Mouse (Mus musculus): Measurements from ENCODE around the gene Capns2. TPM values are rescaled to one million over a fixed set of nuclear protein-coding genes. Genes with fewer than 3 reads are reported as not detected.
A peak's percentile ranks its signal among the peaks of the same experiment; 100 is the strongest.

Gene Capns2
- 0.14 and 0.35 TPM in 2 replicates for polyA plus RNA-seq (2015; fragmentation: Nextera tagmentation; extraction: Ambion mirVana)

DNA sequence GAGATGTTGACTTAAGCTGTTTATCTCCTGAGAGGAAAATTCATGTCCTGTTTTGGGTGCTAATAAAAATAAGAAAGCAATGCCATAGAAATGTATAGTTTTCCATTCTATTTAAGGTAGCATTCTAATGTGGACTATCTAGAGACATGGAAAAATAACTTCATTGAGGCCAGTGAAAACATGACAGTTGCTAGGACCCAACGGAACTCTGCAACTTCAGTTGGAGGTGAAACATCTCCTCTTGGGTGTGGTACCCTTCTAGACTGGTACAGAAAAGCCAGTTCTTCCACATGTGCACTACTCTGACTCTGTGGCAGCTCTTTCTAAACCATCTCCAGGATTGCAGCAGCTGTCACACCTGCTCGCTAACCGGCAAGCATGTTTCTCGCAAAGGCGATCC is at the start of gene Capns2:
TSS of gene Capns2 (plus strand) at position 301 of the 400 bp plus-strand sequence.
- Histone ChIP-seq H3K4me1 (ENCODE audit: control insufficient read depth, insufficient read depth, low read length) (no peaks in the 10 kb centered on the region), H3K4me3 (ENCODE audit: low read length) (no peak within 1 kb of the TSS), H3K9ac (ENCODE audit: low read length) (no peak within 1 kb of the TSS), H3K36me3 (ENCODE audit: control insufficient read depth, insufficient read depth) (no peaks in the 10 kb centered on the region), H3K9me3 (replicated peaks; ENCODE audit: control insufficient read depth, low read length) (no peaks in the 10 kb centered on the region), H3K4me2 (ENCODE audit: low read depth, low read length) (no peak within 1 kb of the TSS), H3K27ac (ENCODE audit: low read length) (no peak within 1 kb of the TSS), H3K27me3 (ENCODE audit: control insufficient read depth, insufficient read depth, low read length) (no peaks in the 10 kb centered on the region)
- WGBS, result 82% methylated on average over 5 of the region's 5 CpGs
- no peak for ATAC-seq (replicated peaks; ENCODE audit: extremely low read depth, insufficient read depth, low FRiP score)

GRCm38 (mm10) chr8:92853188-92853983 is 47.8 kb upstream of the Capns2 start:
- ATAC-seq (replicated peaks; ENCODE audit: extremely low read depth, insufficient read depth, low FRiP score), result no peak

DNA sequence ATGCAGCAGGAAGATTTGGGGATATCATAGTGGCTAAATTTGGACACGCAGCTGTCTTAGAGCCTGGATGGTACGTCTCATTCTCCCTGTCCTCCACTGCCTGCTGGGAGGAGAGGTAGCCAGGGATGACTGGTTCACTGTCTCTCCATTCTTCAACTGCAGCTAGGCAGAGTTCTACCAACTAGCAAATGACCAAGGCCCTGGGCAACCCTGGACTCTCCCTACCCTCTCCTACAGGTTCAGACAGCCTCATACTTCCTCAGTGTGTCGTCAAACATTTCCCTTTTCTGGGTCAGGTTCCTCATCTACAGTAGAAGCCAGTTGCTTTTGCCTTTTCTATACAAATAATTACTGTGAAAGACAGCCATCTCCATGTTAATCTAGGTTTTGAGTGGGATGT is 46.5 kb upstream of the Capns2 start:
- peaks cover 4% of the 10 kb centered on the region; the same call in 1 of the 2 replicates for H3K9me3 ChIP-seq (replicated peaks; ENCODE audit: control insufficient read depth, low read length)
- ATAC-seq (replicated peaks; ENCODE audit: extremely low read depth, insufficient read depth, low FRiP score), result no peak
- H3K9ac ChIP-seq (ENCODE audit: low read length), result no peak overlapping the region
- no peak overlapping the region for H3K27ac ChIP-seq (ENCODE audit: low read length)
- H3K4me3 ChIP-seq (ENCODE audit: low read length), result peak overlapping the region; percentile 63; the same call in 1 of the 2 replicates
- H3K4me2 ChIP-seq (ENCODE audit: low read depth, low read length), result peak overlapping the region; percentile 84
- H3K36me3 ChIP-seq (ENCODE audit: control insufficient read depth, insufficient read depth), result no peaks in the 10 kb centered on the region
- peaks cover 13% of the 10 kb centered on the region for H3K4me1 ChIP-seq (ENCODE audit: control insufficient read depth, insufficient read depth, low read length)
- peaks cover 10% of the 10 kb centered on the region for H3K27me3 ChIP-seq (ENCODE audit: control insufficient read depth, insufficient read depth, low read length)
- 79% methylated on average over 3 of the region's 3 CpGs for WGBS

More at GRCm38 (mm10) chr8:92853188-92853983, 47.8 kb upstream of the Capns2 start:
- H3K27me3 ChIP-seq (ENCODE audit: control insufficient read depth, insufficient read depth, low read length), result peaks cover 10% of the 10 kb centered on the region
- H3K36me3 ChIP-seq (ENCODE audit: control insufficient read depth, insufficient read depth), result no peaks in the 10 kb centered on the region
- H3K9ac ChIP-seq (ENCODE audit: low read length), result no peak overlapping the region
- peaks cover 4% of the 10 kb centered on the region; the same call in 1 of the 2 replicates for H3K9me3 ChIP-seq (replicated peaks; ENCODE audit: control insufficient read depth, low read length)
- H3K4me2 ChIP-seq (ENCODE audit: low read depth, low read length), result no peak overlapping the region
- H3K27ac ChIP-seq (ENCODE audit: low read length), result no peak overlapping the region
- H3K4me3 ChIP-seq (ENCODE audit: low read length), result no peak overlapping the region
- peaks cover 13% of the 10 kb centered on the region for H3K4me1 ChIP-seq (ENCODE audit: control insufficient read depth, insufficient read depth, low read length)
- WGBS, result 60% methylated on average over 18 of the region's 18 CpGs

DNA sequence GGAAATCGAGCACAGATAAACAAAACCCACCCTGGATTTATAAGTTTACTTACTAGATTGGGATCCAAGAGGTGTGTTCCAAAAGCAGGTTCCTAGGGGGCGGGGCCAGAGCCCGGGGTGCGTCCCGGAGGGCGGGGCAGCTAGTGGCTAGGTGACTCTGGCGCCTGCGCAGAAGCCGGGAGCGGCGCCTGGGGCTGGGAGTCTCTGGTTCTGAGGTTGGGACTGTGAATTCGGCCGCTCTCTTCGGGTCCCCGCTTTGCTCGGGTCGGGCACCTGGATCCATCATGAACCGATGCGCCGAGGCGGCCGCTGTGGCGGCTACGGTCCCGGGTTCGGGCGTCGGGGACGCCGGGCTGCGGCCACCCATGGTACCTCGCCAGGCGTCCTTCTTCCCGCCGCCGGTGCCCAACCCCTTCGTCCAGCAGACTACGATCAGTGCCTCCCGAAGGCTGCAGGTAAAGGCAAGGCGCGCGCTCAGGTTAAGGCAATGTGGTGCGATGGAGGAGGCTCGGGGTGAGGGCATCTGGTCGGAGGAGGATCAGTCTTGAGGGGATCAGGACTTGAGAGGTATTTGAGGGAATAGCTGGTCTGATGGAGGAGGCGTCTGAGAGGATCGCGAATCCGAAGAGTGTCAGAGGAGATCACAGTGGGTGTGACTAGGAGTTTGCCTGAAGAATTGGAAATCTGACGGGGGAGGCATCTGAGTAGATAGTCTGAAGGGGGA is 45.9 kb upstream of the Capns2 start, which contains the start of gene Lpcat2:
TSS of gene Lpcat2 (plus strand) at position 169 of the 724 bp plus-strand sequence.
- 0 out of 2 replicates have a peak, but pooled peaks have one; percentile 39 for ATAC-seq (replicated peaks; ENCODE audit: extremely low read depth, insufficient read depth, low FRiP score)
- WGBS, result under 1% methylated on average over 50 of the region's 50 CpGs
- peak within 1 kb of the TSS; percentile 75 for H3K9ac ChIP-seq (ENCODE audit: low read length)
- H3K4me3 ChIP-seq (ENCODE audit: low read length), result peak within 1 kb of the TSS; percentile 63
- peak within 1 kb of the TSS; percentile 84 for H3K4me2 ChIP-seq (ENCODE audit: low read depth, low read length)
- H3K4me1 ChIP-seq (ENCODE audit: control insufficient read depth, insufficient read depth, low read length), result peaks cover 10% of the 10 kb centered on the region
- H3K9me3 ChIP-seq (replicated peaks; ENCODE audit: control insufficient read depth, low read length), result peaks cover 4% of the 10 kb centered on the region; the same call in 1 of the 2 replicates
- H3K27ac ChIP-seq (ENCODE audit: low read length), result no peak within 1 kb of the TSS; the same call in 1 of the 2 replicates
- no peaks in the 10 kb centered on the region for H3K36me3 ChIP-seq (ENCODE audit: control insufficient read depth, insufficient read depth)
- peaks cover 10% of the 10 kb centered on the region for H3K27me3 ChIP-seq (ENCODE audit: control insufficient read depth, insufficient read depth, low read length)

- Histone ChIP-seq H3K9me3 (replicated peaks; ENCODE audit: control insufficient read depth, low read length) (peaks cover 4% of the 10 kb centered on the region; the same call in 1 of the 2 replicates), H3K27me3 (ENCODE audit: control insufficient read depth, insufficient read depth, low read length) (peaks cover 10% of the 10 kb centered on the region), H3K9ac (ENCODE audit: low read length) (no peak overlapping the region), H3K4me1 (ENCODE audit: control insufficient read depth, insufficient read depth, low read length) (peaks cover 6% of the 10 kb centered on the region; the same call in 1 of the 2 replicates), H3K4me2 (ENCODE audit: low read depth, low read length) (peak overlapping the region; percentile 84), H3K36me3 (ENCODE audit: control insufficient read depth, insufficient read depth) (no peaks in the 10 kb centered on the region), H3K27ac (ENCODE audit: low read length) (no peak overlapping the region; the same call in 1 of the 2 replicates), H3K4me3 (ENCODE audit: low read length) (peak overlapping the region; percentile 63)
- ATAC-seq (replicated peaks; ENCODE audit: extremely low read depth, insufficient read depth, low FRiP score), result no peak
- WGBS, result 73% methylated on average over 7 of the region's 7 CpGs
These were observed 44.8 kb upstream of the Capns2 start for GRCm38 (mm10) chr8:92856273-92856986.

GRCm38 (mm10) chr8:92858475-92859182 is 42.6 kb upstream of the Capns2 start:
- H3K27ac ChIP-seq (ENCODE audit: low read length), result no peak overlapping the region
- H3K9ac ChIP-seq (ENCODE audit: low read length), result no peak overlapping the region
- no peaks in the 10 kb centered on the region for H3K36me3 ChIP-seq (ENCODE audit: control insufficient read depth, insufficient read depth)
- H3K9me3 ChIP-seq (replicated peaks; ENCODE audit: control insufficient read depth, low read length), result peaks cover 4% of the 10 kb centered on the region; the same call in 1 of the 2 replicates
- no peak overlapping the region for H3K4me3 ChIP-seq (ENCODE audit: low read length)
- peaks cover 4% of the 10 kb centered on the region; the same call in 1 of the 2 replicates for H3K4me1 ChIP-seq (ENCODE audit: control insufficient read depth, insufficient read depth, low read length)
- no peak for ATAC-seq (replicated peaks; ENCODE audit: extremely low read depth, insufficient read depth, low FRiP score)
- H3K4me2 ChIP-seq (ENCODE audit: low read depth, low read length), result no peak overlapping the region
- 90% methylated on average over 14 of the region's 14 CpGs for WGBS
- peaks cover 7% of the 10 kb centered on the region; the same call in 1 of the 2 replicates for H3K27me3 ChIP-seq (ENCODE audit: control insufficient read depth, insufficient read depth, low read length)

- Histone ChIP-seq H3K27me3 (ENCODE audit: control insufficient read depth, insufficient read depth, low read length) (no peaks in the 10 kb centered on the region), H3K27ac (ENCODE audit: low read length) (no peak overlapping the region), H3K4me1 (ENCODE audit: control insufficient read depth, insufficient read depth, low read length) (no peaks in the 10 kb centered on the region), H3K4me3 (ENCODE audit: low read length) (no peak overlapping the region), H3K9ac (ENCODE audit: low read length) (no peak overlapping the region), H3K4me2 (ENCODE audit: low read depth, low read length) (no peak overlapping the region), H3K36me3 (ENCODE audit: control insufficient read depth, insufficient read depth) (no peaks in the 10 kb centered on the region), H3K9me3 (replicated peaks; ENCODE audit: control insufficient read depth, low read length) (no peaks in the 10 kb centered on the region)
- ATAC-seq (replicated peaks; ENCODE audit: extremely low read depth, insufficient read depth, low FRiP score), result no peak
- WGBS, result 86% methylated on average over 1 of the region's 1 CpGs
These were observed 39.2 kb upstream of the Capns2 start for GRCm38 (mm10) chr8:92861977-92862376.

DNA sequence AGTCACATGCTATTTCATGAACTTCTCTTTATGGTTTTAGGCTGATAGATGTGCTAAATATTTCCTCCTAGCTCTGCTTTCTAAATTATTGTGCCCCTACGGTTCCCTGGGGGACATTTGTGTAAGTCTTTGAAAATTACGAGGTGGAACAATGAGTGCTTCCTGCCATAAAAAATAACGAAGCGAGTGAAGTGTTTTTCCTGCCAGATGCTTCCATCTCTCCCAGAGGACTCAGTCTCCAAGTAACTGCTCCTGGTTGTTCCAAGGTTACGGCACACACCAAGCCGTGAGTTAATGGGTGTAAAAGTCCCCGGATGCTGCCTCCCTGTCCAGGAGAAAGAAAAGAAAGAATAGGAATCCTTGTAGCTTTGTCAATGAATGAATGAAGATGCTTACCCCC is 30.9 kb upstream of the Capns2 start:
- Histone ChIP-seq H3K27me3 (ENCODE audit: control insufficient read depth, insufficient read depth, low read length) (no peaks in the 10 kb centered on the region), H3K9ac (ENCODE audit: low read length) (no peak overlapping the region), H3K36me3 (ENCODE audit: control insufficient read depth, insufficient read depth) (no peaks in the 10 kb centered on the region), H3K4me3 (ENCODE audit: low read length) (no peak overlapping the region), H3K27ac (ENCODE audit: low read length) (no peak overlapping the region), H3K9me3 (replicated peaks; ENCODE audit: control insufficient read depth, low read length) (no peaks in the 10 kb centered on the region), H3K4me1 (ENCODE audit: control insufficient read depth, insufficient read depth, low read length) (no peaks in the 10 kb centered on the region), H3K4me2 (ENCODE audit: low read depth, low read length) (no peak overlapping the region)
- WGBS, result 62% methylated on average over 7 of the region's 7 CpGs
- ATAC-seq (replicated peaks; ENCODE audit: extremely low read depth, insufficient read depth, low FRiP score), result no peak

Measured in heart, embryonic 16.5 days (tissue).